Mouse (Mus musculus) cerebellum, adult 2 months (tissue): ENCODE data around the gene Meig1.

Experiments
- CTCF ChIP-seq: fragments of 200-500 bp; IDR thresholded peaks from 2 replicates; pipeline ENCODE4 v1.5.1; 2011; ENCODE audit warnings: low read depth, mild to moderate bottlenecking, control low read depth, low read length, moderate library complexity, borderline replicate concordance; ENCODE audit not compliant: insufficient read depth
- POLR2A ChIP-seq: fragments of 200-500 bp; IDR thresholded peaks from 2 replicates; pipeline ENCODE4 v1.6.1; 2011; ENCODE audit warnings: low read length, control low read depth, borderline replicate concordance; ENCODE audit not compliant: insufficient read depth

- TF ChIP-seq POLR2A (no peak), CTCF (no peak)
These were observed 61.4 kb downstream of the Meig1 start for GRCm38 (mm10) chr2:3361067-3361466.
